Mouse (Mus musculus): ENCODE data around the gene Cryba2.
A peak's percentile ranks its signal among the peaks of the same experiment; 100 is the strongest.

The Cryba2 gene

DNA sequence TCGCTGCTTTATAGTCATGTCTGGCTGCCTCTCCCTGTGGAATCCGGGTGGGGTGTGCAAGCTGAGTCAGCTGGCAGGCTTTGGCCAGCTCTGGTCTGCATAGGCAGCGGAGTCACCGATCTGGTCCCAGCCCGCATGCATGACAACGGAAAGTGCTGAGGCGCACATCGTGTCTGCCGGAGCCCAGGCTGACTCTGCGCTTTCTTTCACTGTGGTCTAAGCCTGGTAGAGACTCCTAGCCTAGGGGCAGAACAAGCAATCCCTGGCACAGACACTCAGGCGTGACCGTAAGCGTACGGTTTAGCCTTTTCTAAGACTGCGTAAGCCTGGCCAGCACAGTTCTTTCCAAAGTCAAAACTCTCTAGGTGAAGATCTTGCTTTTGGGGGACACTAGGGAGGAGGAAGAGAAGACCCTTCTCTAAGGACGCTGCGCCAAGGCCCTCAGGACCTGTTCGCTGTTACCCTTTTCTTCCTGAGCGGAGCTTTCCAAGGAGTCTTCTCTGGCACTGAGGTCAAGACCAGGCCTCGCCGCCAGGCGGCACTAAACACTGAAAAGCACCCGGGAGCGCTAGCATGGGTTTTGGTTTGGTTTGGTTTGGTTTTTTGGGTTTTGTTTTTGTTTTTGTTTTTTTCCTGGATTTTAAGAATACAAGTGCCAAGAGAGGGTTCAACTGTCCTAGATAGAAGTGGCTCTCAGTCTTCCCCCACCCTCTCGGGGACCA, at the start of gene Cryba2:
Gene Cryba2, minus strand, starts transcription at position 10 of the 722 bp plus-strand sequence.
- DNase-seq: peak; percentile 57 to 67

DNA sequence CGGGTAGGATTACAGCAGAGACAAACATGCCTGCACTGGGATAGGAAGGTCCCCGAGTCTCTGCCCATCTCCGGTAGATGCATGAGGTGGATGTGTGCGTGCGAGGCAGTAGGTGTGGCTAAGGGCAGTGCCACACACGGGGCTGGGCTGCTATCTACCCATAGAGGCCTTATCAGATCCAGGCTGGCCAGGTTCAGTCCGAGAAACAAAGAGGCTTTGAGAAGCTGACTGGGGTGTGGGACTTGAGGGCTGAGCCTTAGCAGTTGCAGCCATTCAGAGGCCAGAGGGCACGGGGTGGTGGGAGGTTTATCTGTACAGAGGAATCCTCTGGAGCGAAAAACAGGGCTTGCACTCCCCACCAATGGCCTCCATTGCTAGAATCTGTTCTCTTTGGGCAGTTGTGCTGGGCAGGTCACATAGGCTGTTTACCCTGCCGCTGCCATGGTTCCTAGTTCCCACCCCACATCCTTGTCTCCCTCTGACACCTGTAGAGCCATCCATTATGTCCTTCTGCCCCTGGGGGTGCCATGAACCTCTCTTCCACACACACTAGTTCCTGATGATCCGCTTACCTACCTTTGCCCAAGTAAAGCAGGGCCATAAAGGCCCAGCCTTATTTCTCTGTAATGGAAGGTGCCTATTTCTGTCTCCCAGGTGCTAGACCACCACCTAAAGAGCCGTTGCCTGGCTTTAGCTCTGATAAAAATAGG, 48.9 kb upstream of the Cryba2 start:
- DNase-seq: peak in 1 of 2 experiments; percentile 35

DNA sequence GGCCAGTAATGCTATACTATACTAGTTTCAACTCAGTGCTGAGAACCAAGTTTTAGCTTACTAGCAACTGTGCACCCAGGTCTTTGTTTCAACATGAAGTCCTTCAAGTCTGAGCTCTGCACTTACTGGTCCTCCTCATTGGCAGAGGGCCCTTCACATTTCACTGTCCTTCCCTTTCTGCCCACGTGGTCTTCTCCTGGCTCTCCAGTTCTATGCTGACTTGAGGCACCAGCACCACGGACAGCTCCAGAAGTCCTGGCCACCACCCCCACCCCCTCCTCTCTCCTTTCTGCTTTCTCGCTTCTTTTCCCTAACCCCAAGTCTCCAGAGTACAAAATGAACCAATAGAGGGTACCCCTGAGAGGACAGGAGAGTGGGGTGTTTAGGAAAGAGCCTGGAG, 46.8 kb upstream of the Cryba2 start:
- peak; percentile 57 to 60 for DNase-seq

DNA sequence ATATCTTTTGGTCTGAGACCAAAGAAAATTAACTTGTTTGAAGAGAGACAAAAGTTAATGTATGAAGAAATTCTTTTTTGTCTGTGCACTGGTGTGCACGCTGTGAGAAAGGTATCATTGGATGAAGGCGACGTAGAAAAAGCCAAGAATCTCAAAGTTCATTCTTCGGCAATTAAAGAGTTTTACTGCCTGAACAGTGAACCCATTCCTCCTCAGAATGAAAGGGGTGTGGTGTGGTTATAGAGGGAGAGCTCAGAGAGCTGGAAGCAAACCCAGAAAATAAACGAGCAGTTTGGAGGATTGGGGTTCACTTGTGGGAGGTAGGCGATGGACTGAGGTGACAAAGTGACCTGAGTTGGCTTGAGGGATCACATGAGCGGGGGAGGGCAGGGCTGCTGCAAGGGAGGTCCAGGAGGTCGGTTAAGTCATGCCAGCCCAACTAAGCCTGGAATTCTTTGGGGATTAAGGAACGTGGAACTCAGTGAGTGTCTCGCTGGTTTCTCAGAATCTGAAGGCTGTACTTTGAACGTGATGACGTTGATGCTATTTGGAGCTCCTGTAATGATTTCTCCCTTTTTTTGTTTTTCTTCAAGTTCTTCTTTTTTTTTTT, 43.4 kb upstream of the Cryba2 start:
- DNase-seq: peak; percentile 73 to 89

DNA sequence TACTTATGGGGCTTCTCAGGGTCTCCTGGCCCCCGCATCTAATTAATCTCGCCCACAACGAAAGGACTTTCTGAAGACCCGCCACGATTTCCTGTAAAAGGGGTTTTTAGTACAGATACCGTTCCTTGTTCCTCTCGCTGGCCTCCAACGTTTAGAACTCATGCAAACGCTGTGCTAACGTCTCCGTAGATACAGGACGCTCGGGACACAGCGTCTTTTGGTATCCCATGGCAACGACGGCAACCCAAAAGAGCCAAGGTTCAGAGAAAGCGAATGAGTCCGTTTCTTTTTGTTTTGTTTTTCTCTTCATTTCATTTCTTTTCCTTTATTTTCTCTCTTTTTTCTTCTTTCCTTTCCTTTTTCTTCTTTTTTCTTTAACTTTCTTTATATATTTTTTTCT, 42.5 kb upstream of the Cryba2 start, which contains the start of gene Cfap65:
Gene Cfap65, minus strand, starts transcription at position 198 of the 400 bp plus-strand sequence.
- peak; percentile 81 to 85 for DNase-seq

DNA sequence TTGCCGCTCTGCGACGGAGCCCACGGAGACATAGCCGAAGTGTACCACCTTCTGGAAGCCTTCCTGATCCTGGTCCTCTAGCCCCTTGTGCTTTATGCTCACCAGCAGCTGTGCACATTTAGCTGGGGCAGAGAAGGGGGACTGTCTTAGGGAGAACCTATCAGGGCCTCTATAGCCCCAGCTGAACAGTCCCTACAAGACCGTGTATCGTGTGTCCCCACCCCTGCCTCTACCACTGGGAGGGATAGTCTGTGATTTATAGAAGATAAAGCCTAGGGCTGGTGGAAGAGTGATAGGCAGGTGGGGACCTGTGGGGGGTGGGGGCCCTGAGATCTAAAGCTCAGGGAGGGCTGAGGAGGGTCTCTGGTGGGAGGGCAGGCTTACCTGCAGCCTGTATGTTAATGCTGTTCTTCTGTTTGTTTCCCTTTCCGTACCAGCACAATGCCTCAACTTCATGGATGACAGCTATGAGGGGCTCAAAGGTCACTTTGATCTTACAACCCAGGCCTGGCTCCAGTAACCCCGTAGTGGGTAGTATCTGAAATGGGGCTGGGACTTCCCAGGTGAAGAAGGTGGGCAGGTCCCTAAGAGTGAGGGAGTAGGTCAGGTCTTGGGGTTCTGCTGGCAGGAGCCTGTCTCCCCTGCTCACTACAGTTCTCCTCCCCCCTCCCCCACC, 34.8 kb upstream of the Cryba2 start:
- DNase-seq: no peak

DNA sequence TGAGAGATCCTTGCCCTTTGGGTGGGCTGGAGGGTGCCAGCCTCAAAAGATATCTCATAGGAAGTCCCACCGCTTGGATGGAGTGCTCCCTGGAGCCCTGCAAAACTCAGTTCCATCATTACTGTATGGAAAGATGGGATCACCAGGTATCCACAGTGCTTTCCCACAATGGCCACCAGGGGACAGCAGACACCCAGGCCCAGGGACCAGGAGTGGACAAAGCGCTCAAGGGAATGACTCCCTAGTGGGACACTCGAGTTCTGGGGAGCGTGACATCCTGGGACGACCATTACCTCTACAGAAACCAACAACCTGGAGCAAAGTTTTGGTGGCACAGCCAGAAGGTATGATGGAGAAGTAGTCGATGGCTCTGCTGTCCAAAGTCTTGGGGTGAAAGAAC, 33.8 kb upstream of the Cryba2 start:
- peak; percentile 75 for DNase-seq

DNA sequence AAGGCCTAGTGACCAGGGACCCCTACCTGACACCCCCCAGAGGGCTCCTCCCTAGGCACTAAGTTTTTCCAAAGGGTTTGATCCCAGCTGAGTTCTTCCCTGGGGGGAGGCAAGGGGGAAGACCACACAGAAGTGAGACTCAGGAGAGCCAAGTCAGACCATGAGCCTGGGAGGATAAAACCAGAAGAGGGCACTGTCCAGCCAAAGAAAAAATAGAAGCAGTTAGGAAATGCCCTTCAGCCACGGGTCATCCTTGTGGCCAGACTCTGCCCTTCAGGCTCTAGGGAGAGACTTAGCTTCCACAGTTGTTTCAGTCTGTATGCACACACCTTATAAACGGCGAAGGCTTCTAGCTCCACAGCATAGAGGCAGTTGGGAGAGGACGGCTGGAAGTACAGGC, 31.5 kb upstream of the Cryba2 start:
- peak in 1 of 2 experiments; percentile 27 for DNase-seq

DNA sequence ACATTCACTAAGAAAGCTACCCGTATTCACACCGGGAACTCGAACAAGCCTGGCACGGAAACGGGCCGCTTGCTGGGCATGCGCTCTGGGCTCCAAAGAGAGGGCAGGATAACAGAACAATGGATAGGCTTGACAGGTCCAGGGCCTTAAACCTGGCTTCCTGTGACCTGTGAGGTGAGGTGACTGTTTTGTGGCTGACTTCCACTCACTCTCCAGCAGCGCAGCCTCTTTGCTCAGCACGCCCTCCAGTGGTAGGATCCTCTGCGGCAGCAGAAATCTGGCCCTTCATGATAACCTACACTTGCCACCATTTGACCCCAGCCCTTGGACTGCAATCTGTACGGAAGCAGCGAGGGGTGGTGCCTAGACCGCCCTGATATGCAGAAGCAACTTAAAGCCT, 22.8 kb upstream of the Cryba2 start:
- DNase-seq: peak; percentile 34 to 59

DNA sequence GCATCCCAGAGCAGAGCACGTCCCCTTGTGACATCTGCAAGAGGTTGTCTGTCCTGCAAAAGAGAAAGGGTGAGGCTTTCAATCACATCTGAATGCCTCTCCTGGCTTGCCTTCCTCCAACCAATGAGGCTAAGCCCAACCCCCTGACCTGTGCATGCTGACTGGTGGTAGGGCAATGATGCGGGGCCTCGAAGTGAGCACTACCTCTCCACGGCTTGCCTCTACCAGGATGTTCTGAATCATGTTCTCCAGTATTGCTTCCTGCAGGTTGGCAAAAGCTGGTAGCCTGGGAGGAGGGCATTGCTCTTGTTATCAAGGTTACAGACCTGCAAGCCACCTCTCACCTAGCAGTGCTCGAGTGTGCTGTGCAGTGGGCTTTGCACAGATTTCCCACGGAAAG, 9.2 kb upstream of the Cryba2 start:
- DNase-seq: no peak

DNA sequence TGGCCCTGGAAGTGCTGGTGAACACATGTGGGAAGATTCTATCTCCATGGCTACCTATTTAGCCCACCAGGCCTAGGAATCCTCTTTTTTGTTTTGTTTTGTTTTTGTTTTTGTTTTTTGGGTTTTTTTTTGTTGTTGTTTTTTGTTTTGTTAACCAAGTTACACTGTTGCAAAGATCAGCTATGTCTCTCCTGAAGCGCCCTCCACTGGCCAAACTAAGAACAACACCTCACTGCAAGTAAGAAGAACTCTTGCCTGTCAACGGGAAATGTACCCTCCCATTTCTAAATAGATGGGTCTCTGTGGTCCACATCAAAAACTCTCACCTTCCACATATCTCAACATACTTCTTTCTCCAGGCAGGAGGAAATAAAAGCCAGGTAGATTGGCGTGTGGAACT, 8.7 kb upstream of the Cryba2 start:
- DNase-seq: peak; percentile 65 to 83

DNA sequence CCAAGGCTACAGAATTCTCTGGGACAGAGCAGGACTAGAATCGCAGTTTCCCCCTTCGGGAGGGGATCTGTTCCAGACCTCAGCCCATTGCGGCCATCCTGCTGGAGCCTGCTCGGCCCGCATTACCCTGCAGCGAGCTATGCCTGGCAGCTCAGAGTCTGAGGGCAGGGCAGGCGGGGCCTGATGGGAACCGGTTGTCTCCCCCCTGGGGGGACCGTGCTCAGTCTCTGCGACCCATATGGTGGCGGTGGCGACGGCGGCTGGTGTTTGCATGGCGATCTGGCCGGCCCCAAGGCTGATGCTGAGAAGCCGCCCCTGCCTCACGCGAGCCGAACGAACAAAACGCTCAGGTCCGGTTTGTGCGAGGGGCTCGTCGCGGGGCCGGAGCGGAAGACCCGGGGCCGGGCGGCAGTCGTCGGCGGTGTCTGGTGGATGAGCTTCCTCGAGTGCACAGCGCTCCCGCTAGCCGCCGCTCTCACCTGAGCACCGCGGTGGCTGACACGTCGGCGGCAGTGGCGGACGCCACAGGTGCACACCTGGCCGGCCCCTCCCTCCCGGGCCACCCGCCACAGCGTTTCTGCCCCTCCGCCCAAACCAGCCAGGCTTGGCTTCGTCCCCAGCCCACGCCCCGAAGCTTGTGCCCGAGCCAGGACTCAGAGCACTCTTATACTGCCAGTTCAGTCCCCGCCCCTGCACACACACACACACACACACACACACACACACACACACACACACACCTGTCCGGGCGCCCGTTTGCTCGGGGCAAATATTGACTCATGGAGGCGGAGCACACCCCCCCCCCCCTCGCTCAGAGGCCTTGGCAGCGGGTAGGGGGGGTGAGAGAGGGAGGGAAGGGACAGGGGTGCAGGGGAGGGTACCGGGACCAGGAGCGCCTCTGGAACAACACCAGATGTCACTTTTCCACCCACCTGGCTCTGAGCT, 7.7 kb upstream of the Cryba2 start:
- peak; percentile 45 to 76 for DNase-seq

DNA sequence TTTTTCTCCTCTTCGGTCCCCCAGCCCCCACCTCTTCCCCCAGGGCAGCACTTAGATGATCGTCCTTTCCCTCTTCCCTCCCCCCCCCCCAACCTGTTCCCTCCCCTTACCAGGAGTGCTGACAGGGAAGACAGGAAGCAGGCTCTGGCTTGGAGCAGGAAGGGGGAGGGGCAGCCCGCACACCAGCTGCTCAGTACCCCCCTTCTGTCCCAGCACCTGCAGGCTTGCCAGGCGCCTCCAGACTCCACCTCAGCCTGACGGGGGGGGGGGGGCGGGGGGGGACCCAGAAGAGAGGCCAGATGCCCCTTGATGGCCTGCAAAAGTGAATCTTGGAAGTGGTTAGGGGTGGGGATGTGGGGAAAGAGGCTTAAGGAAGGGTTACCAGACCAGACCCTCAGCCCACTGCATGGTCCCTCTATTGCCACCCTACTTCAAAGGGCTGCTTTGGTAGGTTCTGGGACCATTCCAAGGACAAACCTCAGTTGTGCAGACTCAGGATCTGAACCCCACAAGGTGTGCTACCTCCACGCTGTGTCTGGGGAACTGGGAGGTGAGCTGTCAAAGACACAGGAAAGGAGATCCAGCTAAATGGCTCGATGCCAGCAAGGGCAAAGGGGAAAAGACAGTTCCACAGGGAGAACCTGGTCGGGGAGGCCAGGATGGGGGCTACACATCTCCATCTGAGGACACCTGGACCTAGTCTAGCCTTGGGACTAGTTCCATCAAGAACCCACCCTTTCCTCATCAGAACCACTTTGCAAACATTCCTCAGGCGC, 5.9 kb upstream of the Cryba2 start:
- DNase-seq: peak; percentile 36 to 64

DNA sequence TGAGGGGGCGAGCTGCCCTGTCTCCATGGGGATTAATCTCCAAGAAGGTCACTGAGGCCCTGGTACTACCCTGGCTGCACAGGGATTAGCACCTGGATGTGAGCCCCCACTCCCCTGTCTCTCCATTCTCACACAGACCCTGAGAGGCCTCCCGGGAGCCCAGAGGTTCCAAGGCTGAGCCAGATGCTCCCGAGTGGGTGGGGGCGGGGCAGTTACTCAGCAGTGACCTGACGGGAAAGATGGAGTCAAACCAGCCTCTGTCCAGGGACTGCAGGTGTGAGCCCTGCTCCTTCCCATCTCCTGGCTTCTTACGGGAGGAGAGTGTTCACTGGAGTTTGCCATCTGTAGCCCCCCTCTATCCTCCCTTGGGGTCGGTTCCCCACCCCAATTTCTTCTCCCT, 5.0 kb upstream of the Cryba2 start:
- no peak for DNase-seq

DNA sequence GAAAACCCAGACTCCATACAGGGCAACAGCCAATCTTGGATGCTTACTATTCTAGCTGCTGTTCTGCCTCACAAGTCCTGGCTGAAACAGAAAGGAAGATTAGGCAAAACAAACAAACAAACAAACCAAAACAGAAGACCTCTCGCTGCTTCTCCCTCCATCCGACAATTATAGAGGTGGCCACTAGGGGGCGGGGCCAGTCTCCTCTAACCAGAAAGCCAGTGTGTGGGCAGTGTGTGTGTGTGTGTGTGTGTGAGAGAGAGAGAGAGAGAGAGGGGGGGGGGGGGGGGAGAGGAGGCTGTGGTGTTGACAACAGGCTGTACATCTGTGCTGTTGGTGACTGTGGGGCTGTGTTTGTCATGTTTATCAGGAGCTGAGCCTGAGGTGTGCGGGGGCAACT, 2.0 kb upstream of the Cryba2 start:
- peak; percentile 73 to 75 for DNase-seq

DNA sequence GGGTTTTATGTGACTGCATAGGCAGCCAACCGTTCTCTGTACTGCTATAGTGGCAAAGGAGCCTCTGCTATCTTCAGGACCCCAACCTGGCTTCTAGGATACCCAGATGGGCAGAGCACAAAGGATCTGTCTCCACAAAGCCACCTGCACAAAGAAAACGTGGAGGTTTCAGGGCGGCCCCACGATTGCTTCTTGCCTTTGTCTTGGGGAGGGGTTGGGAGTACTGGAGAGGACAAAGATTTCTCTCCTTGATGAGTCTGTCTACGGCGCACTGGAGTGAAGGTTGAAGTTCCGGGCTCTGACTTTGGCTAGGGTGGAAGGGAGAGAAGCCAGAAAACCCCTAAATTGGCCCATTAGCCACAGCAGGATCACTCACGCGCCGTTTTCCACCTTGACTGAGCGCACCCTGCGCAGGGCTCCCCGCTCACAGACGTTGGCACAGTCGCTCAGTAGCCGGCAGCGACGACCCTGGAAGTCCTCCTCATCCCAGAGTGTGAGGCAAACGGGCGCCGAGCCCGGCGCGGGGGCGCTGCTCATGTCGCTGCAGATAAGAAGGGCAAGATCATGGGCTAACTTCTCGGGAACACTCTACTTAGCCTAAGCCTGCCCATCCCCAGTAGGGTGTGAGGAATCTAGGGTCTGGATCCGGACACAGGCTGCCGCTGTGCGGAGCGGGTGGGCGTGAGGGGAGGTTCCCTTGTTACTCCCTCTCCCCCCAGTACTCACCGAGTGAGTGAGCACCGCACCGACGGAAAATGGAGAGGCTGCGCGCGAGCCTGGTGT, 401 bp downstream of the Cryba2 start:
- DNase-seq: no peak

DNA sequence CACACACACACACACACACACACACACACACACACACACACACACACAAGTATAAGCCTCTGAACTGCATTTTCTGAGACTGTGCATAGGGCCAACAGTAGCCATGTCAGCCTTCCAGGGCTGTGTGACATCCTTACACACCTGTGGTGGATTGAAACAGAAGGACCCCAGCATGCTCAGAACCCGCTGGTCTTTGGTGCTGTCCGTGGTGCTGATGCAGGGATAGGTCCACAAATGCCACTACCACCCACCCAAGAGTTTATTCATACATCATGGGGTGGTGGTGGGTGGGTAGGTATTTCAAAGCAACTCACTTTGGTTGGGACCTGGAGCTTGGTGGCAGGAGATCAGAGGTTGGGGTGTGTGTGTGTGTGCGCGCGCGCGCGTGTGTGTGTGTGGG, 1.4 kb downstream of the Cryba2 start:
- peak in 1 of 2 experiments; percentile 64 for DNase-seq

DNA sequence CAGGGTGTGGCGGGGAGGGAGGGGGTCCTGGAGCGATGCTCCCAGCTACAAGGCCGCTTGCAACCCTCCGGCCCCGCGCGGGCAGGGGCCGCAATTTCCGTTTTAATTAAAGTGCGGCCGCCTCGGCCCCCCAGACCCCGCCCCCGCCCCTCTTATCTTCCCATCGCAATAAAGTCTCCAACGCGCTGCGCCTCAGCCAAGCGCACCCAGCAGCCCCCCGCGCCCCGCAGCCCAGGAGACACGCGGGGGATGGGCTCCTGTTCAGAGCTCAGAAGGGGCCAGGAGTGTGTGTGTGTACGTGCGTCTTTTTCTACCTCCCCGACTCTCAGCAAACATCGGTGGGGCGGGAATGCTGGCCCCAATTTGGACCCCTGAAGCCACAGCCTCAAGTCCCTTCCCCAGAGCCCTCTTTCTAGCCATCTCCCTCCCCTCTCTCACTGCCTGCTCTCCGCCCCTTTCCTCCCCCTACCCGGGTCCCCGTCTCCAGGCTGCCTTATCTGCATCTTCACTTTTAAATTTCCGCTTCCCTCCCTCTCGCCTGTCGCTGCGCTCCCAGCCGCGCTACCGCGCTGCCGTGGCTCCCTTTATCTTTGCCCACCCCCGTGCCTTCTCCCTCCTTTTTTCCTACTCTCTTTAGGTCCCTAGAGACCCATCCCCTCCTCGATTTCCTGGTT, 7.4 kb downstream of the Cryba2 start, which contains the start of gene Fev:
Gene Fev, minus strand, starts transcription at position 51 of the 674 bp plus-strand sequence.
- DNase-seq: no peak
